In genomic region chr8:70787051-70787445, GRCm38 (mm10) we compare ENCODE assay signal across 22 mouse cellular contexts. TPM values are rescaled to one million over a fixed set of nuclear protein-coding genes. Genes with fewer than 3 reads are reported as not detected.
DNase-seq lines count a peak whose midpoint lies in the region; ATAC-seq and TF ChIP-seq lines count a peak whose summit lies in the region.
"Had no signal": no experiment of that assay in that cellular context is flagged by ENCODE, and none has a peak within 500 bp of the region (broad histone marks: within the 10 kb centered on the region; RNA-seq: fewer than 3 reads in every experiment).

No protein-coding gene starts in this region.

- ATAC-seq in intestine, embryonic 14.5 days (replicated peaks; ENCODE audit: low FRiP score, low TSS enrichment, low read depth) = no peak
- no peak for ATAC-seq in intestine, postnatal 0 days
- ATAC-seq in midbrain, embryonic 12.5 days (ENCODE audit: low FRiP score, low read depth) = no peak
- ATAC-seq: midbrain, embryonic 13.5 days; Patski had no signal

- H3K4me1 ChIP-seq in intestine, embryonic 14.5 days (replicated peaks; ENCODE audit: control insufficient read depth, insufficient read depth, low read length) = peaks cover 13% of the 10 kb centered on the region
- H3K4me1 ChIP-seq in intestine, postnatal 0 days (replicated peaks; ENCODE audit: control insufficient read depth, insufficient read depth, low read length) = peaks cover 10% of the 10 kb centered on the region; the same call in 1 of the 2 replicates
- peaks cover 27% of the 10 kb centered on the region for H3K4me1 ChIP-seq in midbrain, embryonic 12.5 days
- H3K4me1 ChIP-seq in midbrain, embryonic 10.5 days = peaks cover 36% of the 10 kb centered on the region

- H3K27ac ChIP-seq in intestine, embryonic 14.5 days (ENCODE audit: low read depth) = no peak overlapping the region
- H3K27ac ChIP-seq in intestine, postnatal 0 days (ENCODE audit: low read depth, low read length) = no peak overlapping the region
- no peak overlapping the region for H3K27ac ChIP-seq in midbrain, embryonic 12.5 days (replicated peaks)
- no peak overlapping the region for H3K27ac ChIP-seq in midbrain, embryonic 10.5 days (replicated peaks)
- H3K27ac ChIP-seq: embryonic facial prominence, embryonic 12.5 days; forebrain, embryonic 12.5 days; hindbrain, embryonic 15.5 days; midbrain, embryonic 13.5 days had no signal

- no peak overlapping the region for H3K9ac ChIP-seq in intestine, embryonic 14.5 days (ENCODE audit: low read length)
- no peak overlapping the region for H3K9ac ChIP-seq in intestine, postnatal 0 days (ENCODE audit: low read depth, low read length)
- peak overlapping the region; percentile 8; the same call in 1 of the 2 replicates for H3K9ac ChIP-seq in midbrain, embryonic 12.5 days (replicated peaks)
- H3K9ac ChIP-seq: embryonic facial prominence, embryonic 12.5 days; forebrain, embryonic 12.5 days; hindbrain, embryonic 15.5 days; midbrain, embryonic 13.5 days had no signal

- WGBS in intestine, embryonic 14.5 days = 87% methylated on average over 3 of the region's 3 CpGs
- 83% methylated on average over 3 of the region's 3 CpGs for WGBS in intestine, postnatal 0 days
- WGBS in midbrain, embryonic 12.5 days = 91% methylated on average over 3 of the region's 3 CpGs
- 89% methylated on average over 3 of the region's 3 CpGs for WGBS in midbrain, embryonic 10.5 days

- no peak overlapping the region for H3K4me3 ChIP-seq in intestine, embryonic 14.5 days (ENCODE audit: low read depth, low read length)
- no peak overlapping the region for H3K4me3 ChIP-seq in intestine, postnatal 0 days (ENCODE audit: low read depth, low read length)
- no peak overlapping the region for H3K4me3 ChIP-seq in midbrain, embryonic 12.5 days
- H3K4me3 ChIP-seq in midbrain, embryonic 10.5 days = no peak overlapping the region
- H3K4me3 ChIP-seq: embryonic facial prominence, embryonic 12.5 days; erythroblast, embryonic 14.5 days; forebrain, embryonic 12.5 days; midbrain, embryonic 13.5 days had no signal

- H3K9me3 ChIP-seq in intestine, embryonic 14.5 days (ENCODE audit: control insufficient read depth, low read length) = no peaks in the 10 kb centered on the region
- H3K9me3 ChIP-seq in intestine, postnatal 0 days (ENCODE audit: control insufficient read depth) = no peaks in the 10 kb centered on the region
- no peaks in the 10 kb centered on the region for H3K9me3 ChIP-seq in midbrain, embryonic 12.5 days
- H3K9me3 ChIP-seq in midbrain, embryonic 10.5 days (replicated peaks) = no peaks in the 10 kb centered on the region
- H3K9me3 ChIP-seq: embryonic facial prominence, embryonic 12.5 days; forebrain, embryonic 12.5 days; G1E; hindbrain, embryonic 15.5 days; midbrain, embryonic 13.5 days had no signal

- H3K4me2 ChIP-seq in intestine, embryonic 14.5 days (ENCODE audit: low read length) = 0 out of 2 replicates have a peak overlapping the region, but pooled peaks have one; percentile 22
- no peak overlapping the region for H3K4me2 ChIP-seq in intestine, postnatal 0 days (replicated peaks; ENCODE audit: low read depth)
- no peak overlapping the region for H3K4me2 ChIP-seq in midbrain, embryonic 12.5 days (replicated peaks)
- H3K4me2 ChIP-seq: forebrain, embryonic 12.5 days had no signal

- no peaks in the 10 kb centered on the region for H3K27me3 ChIP-seq in intestine, embryonic 14.5 days (replicated peaks; ENCODE audit: control insufficient read depth, insufficient read depth, low read length)
- H3K27me3 ChIP-seq in intestine, postnatal 0 days (replicated peaks; ENCODE audit: control insufficient read depth, insufficient read depth, low read length) = no peaks in the 10 kb centered on the region
- H3K27me3 ChIP-seq in midbrain, embryonic 12.5 days = peaks cover 26% of the 10 kb centered on the region
- peaks cover 58% of the 10 kb centered on the region for H3K27me3 ChIP-seq in midbrain, embryonic 10.5 days (ENCODE audit: low read depth, poor library complexity, severe bottlenecking)
- H3K27me3 ChIP-seq: Patski had no signal

- H3K36me3 ChIP-seq in intestine, embryonic 14.5 days (ENCODE audit: control insufficient read depth, insufficient read depth, low read length) = peaks cover 48% of the 10 kb centered on the region
- peaks cover 61% of the 10 kb centered on the region for H3K36me3 ChIP-seq in intestine, postnatal 0 days (ENCODE audit: control insufficient read depth, insufficient read depth)
- peaks cover 63% of the 10 kb centered on the region for H3K36me3 ChIP-seq in midbrain, embryonic 12.5 days
- H3K36me3 ChIP-seq in midbrain, embryonic 10.5 days = peaks cover 70% of the 10 kb centered on the region

- DNase-seq in cerebellum, adult 9-11 months = peak; percentile 61
- no peak for DNase-seq in cerebellum, postnatal 36 days
- DNase-seq in intestine, embryonic 14.5 days (ENCODE audit: low spot score) = no peak
- DNase-seq in midbrain, embryonic 10.5 days (ENCODE audit: low spot score) = no peak
- DNase-seq in frontal cortex, postnatal 10 days (ENCODE audit: low spot score in 2 of 2) = no peak
- DNase-seq: adrenal gland, adult 2 months; cerebellum, adult 2 months; gastrocnemius, postnatal 36 days; kidney, postnatal 36 days; layer of hippocampus, postnatal 36 days; lung, adult 18-20 months; lung, postnatal 10 days had no signal

- no peak for TF ChIP-seq CTCF in intestine, postnatal 0 days (IDR thresholded peaks at IDR 0.05; ENCODE audit: low read depth)

RNA-seq across cellular contexts. Expression of gene Pik3r2, which starts 10.5 kb away (rescaled TPM):
- 40.7 and 47.3 TPM in 2 replicates for polyA plus RNA-seq in intestine, embryonic 14.5 days (2014; fragmentation: Nextera tagmentation; extraction: Ambion mirVana)
- 37.4 and 41.0 TPM in 2 replicates for polyA plus RNA-seq in intestine, postnatal 0 days (2015; fragmentation: Nextera tagmentation; extraction: Ambion mirVana)
- 73.4 and 74.6 TPM in 2 replicates for polyA plus RNA-seq in midbrain, embryonic 12.5 days (2016; fragmentation: Nextera tagmentation; extraction: Ambion mirVana)
- 66.2 and 66.6 TPM in 2 replicates for polyA plus RNA-seq in midbrain, embryonic 10.5 days (2016; fragmentation: Nextera tagmentation; extraction: Ambion mirVana)

RNA-seq across cellular contexts. Expression of gene Mast3, which starts 17.8 kb away (rescaled TPM):
- 13.1 and 16.7 TPM in 2 replicates for polyA plus RNA-seq in intestine, embryonic 14.5 days (2014; fragmentation: Nextera tagmentation; extraction: Ambion mirVana)
- polyA plus RNA-seq in intestine, postnatal 0 days (2015; fragmentation: Nextera tagmentation; extraction: Ambion mirVana) = 4.4 and 7.2 TPM in 2 replicates
- polyA plus RNA-seq in midbrain, embryonic 12.5 days (2016; fragmentation: Nextera tagmentation; extraction: Ambion mirVana) = 17.1 and 18.0 TPM in 2 replicates
- polyA plus RNA-seq in midbrain, embryonic 10.5 days (2016; fragmentation: Nextera tagmentation; extraction: Ambion mirVana) = 9.8 and 12.1 TPM in 2 replicates

RNA-seq across cellular contexts. Expression of gene Il12rb1, which starts 21.2 kb away (rescaled TPM):
- polyA plus RNA-seq in intestine, embryonic 14.5 days (2014; fragmentation: Nextera tagmentation; extraction: Ambion mirVana) = 0.24 and 0.35 TPM in 2 replicates
- polyA plus RNA-seq in intestine, postnatal 0 days (2015; fragmentation: Nextera tagmentation; extraction: Ambion mirVana) = 0.29 and 0.31 TPM in 2 replicates
- polyA plus RNA-seq in midbrain, embryonic 12.5 days (2016; fragmentation: Nextera tagmentation; extraction: Ambion mirVana) = 0.08 TPM in 1 of 2 replicates, not detected in the other
- polyA plus RNA-seq in midbrain, embryonic 10.5 days (2016; fragmentation: Nextera tagmentation; extraction: Ambion mirVana) = 0.05 and 0.11 TPM in 2 replicates
- polyA plus RNA-seq: embryonic facial prominence, embryonic 12.5 days; forebrain, embryonic 12.5 days; hindbrain, embryonic 15.5 days; limb, embryonic 11.5 days; midbrain, embryonic 13.5 days had no signal

RNA-seq across cellular contexts. Expression of gene Mpv17l2, which starts 26.3 kb away (rescaled TPM):
- polyA plus RNA-seq in intestine, embryonic 14.5 days (2014; fragmentation: Nextera tagmentation; extraction: Ambion mirVana) = 58.6 and 59.9 TPM in 2 replicates
- polyA plus RNA-seq in intestine, postnatal 0 days (2015; fragmentation: Nextera tagmentation; extraction: Ambion mirVana) = 76.3 and 80.6 TPM in 2 replicates
- 35.4 and 37.3 TPM in 2 replicates for polyA plus RNA-seq in midbrain, embryonic 12.5 days (2016; fragmentation: Nextera tagmentation; extraction: Ambion mirVana)
- 31.7 and 34.6 TPM in 2 replicates for polyA plus RNA-seq in midbrain, embryonic 10.5 days (2016; fragmentation: Nextera tagmentation; extraction: Ambion mirVana)

RNA-seq across cellular contexts. Expression of gene Rab3a, which starts 32.6 kb away (rescaled TPM):
- polyA plus RNA-seq in intestine, embryonic 14.5 days (2014; fragmentation: Nextera tagmentation; extraction: Ambion mirVana) = 27.7 and 28.6 TPM in 2 replicates
- 18.8 and 19.5 TPM in 2 replicates for polyA plus RNA-seq in intestine, postnatal 0 days (2015; fragmentation: Nextera tagmentation; extraction: Ambion mirVana)
- 98.9 and 102 TPM in 2 replicates for polyA plus RNA-seq in midbrain, embryonic 12.5 days (2016; fragmentation: Nextera tagmentation; extraction: Ambion mirVana)
- polyA plus RNA-seq in midbrain, embryonic 10.5 days (2016; fragmentation: Nextera tagmentation; extraction: Ambion mirVana) = 17.2 and 40.7 TPM in 2 replicates
